ENCODE assay signal across 11 mouse cellular contexts in the genomic region with DNA sequence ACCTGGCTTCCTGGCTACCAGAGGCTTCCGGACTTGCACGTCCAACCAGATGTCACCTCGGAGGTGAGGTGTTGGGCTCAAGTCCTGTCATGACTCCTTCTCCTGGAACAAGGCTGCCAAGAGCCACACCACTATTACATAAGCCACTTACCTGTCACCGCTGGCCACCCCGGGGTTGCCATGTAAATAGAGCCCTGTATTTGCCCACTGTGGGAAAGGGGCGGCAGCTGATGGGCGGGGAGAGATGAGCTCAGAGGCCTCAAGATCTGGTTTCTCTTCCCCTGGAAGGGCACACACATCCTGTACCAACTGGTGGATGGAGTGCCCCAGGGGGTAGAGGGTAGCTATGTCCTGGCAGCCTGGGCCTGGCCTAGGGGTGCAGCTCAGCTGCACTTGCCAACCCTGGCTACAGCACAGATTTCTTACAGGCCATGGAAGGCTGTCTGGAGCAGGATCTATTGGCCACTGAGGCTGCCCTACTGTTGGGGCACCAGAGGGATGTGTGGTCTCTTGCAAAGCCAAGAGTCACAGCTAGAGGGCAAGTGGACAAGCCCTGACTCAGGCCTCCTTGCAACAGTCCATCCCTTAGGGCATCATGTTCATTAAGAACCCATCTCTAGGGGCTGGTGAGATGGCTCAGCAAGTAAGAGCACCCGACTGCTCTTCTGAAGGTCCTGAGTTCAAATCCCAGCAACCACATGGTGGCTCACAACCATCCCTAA.
A peak's percentile ranks its signal among the peaks of the same experiment; 100 is the strongest.
DNase-seq lines count a peak whose midpoint lies in the region; ATAC-seq and TF ChIP-seq lines count a peak whose summit lies in the region.
"Had no signal": no experiment of that assay in that cellular context is flagged by ENCODE, and none has a peak within 500 bp of the region (broad histone marks: within the 10 kb centered on the region; RNA-seq: fewer than 3 reads in every experiment).

No protein-coding gene starts in this region.

- DNase-seq in gastrocnemius, adult 2 months, result no peak
- no peak for DNase-seq in gastrocnemius, postnatal 4 days (ENCODE audit: low spot score in 2 of 2)
- DNase-seq in liver, adult 2 months (ENCODE audit: extremely low read depth, low read depth, low spot score), result no peak
- DNase-seq in liver, result no peak
- peak; percentile 25 for DNase-seq in fat pad, adult 2 months (ENCODE audit: extremely low read depth, low read depth, low spot score)
- DNase-seq in lung, postnatal 25 days (ENCODE audit: low spot score), result peak; percentile 79
- no peak for DNase-seq in ovary, postnatal 14 days (ENCODE audit: low spot score)
- no peak for DNase-seq in forebrain, embryonic 11.5 days (ENCODE audit: low spot score)
- DNase-seq: cerebellum, postnatal 25 days; thymus, postnatal 25 days had no signal

- H3K4me1 ChIP-seq in liver, adult 2 months (ENCODE audit: control insufficient read depth, insufficient read depth, low read length), result no peaks in the 10 kb centered on the region
- H3K4me1 ChIP-seq in forebrain, embryonic 11.5 days (replicated peaks; ENCODE audit: control insufficient read depth, insufficient read depth, low read length), result peaks cover 8% of the 10 kb centered on the region

- TF ChIP-seq POLR2A in liver, adult 2 months (IDR thresholded peaks at IDR 0.05; ENCODE audit: extremely low read depth, insufficient read depth, low read length), result no peak

- WGBS in liver, adult 2 months, result 62% methylated on average over 8 of the region's 8 CpGs
- 88% methylated on average over 8 of the region's 8 CpGs for WGBS in forebrain, embryonic 11.5 days

- H3K27ac ChIP-seq in gastrocnemius, adult 2 months, result no peak overlapping the region
- H3K27ac ChIP-seq in liver, adult 2 months (replicated peaks; ENCODE audit: insufficient read depth, low read depth, low read length), result no peak overlapping the region
- no peak overlapping the region for H3K27ac ChIP-seq in forebrain, embryonic 11.5 days (ENCODE audit: low read depth, low read length)
- H3K27ac ChIP-seq: limb, embryonic 12.5 days had no signal

- ATAC-seq in forebrain, embryonic 11.5 days (replicated peaks; ENCODE audit: low FRiP score), result no peak

- no peak overlapping the region for H3K4me2 ChIP-seq in forebrain, embryonic 11.5 days (ENCODE audit: low read depth, low read length, severe bottlenecking)
- H3K4me2 ChIP-seq: limb, embryonic 12.5 days had no signal

- intact Hi-C loops in gastrocnemius, adult 2 months (cut with DNase I), result no loop called here

- no peak overlapping the region for H3K9ac ChIP-seq in liver, adult 2 months (ENCODE audit: low read depth, low read length)
- no peak overlapping the region for H3K9ac ChIP-seq in forebrain, embryonic 11.5 days (ENCODE audit: low read length)
- H3K9ac ChIP-seq: limb, embryonic 12.5 days had no signal

- peak; percentile 13; the same call in 1 of the 2 replicates for TF ChIP-seq CTCF in gastrocnemius, adult 2 months (IDR thresholded peaks at IDR 0.05)
- TF ChIP-seq CTCF in liver, adult 2 months (IDR thresholded peaks at IDR 0.05; ENCODE audit: low read depth, low read length), result 0 out of 2 replicates have a peak, but pooled peaks have one; percentile 16

- no peak overlapping the region for H3K4me3 ChIP-seq in gastrocnemius, adult 2 months
- H3K4me3 ChIP-seq in liver, adult 2 months (ENCODE audit: insufficient read depth, low read depth, low read length), result no peak overlapping the region
- H3K4me3 ChIP-seq in forebrain, embryonic 11.5 days (ENCODE audit: low read depth, low read length), result no peak overlapping the region
- H3K4me3 ChIP-seq: limb, embryonic 12.5 days had no signal

- H3K27me3 ChIP-seq in liver, adult 2 months (ENCODE audit: control insufficient read depth, insufficient read depth, low read length), result no peaks in the 10 kb centered on the region
- H3K27me3 ChIP-seq in forebrain, embryonic 11.5 days (ENCODE audit: control insufficient read depth, insufficient read depth, low read length), result no peaks in the 10 kb centered on the region
- H3K27me3 ChIP-seq: limb, embryonic 12.5 days had no signal

- no peaks in the 10 kb centered on the region for H3K36me3 ChIP-seq in liver, adult 2 months (ENCODE audit: control insufficient read depth, insufficient read depth, low read length)
- no peaks in the 10 kb centered on the region for H3K36me3 ChIP-seq in forebrain, embryonic 11.5 days (ENCODE audit: control insufficient read depth, insufficient read depth, low read length)
- H3K36me3 ChIP-seq: limb, embryonic 12.5 days had no signal

- no peaks in the 10 kb centered on the region for H3K9me3 ChIP-seq in forebrain, embryonic 11.5 days (ENCODE audit: control insufficient read depth, low read length)
- H3K9me3 ChIP-seq: limb, embryonic 12.5 days had no signal

- no peaks in the 10 kb centered on the region for H3K79me2 ChIP-seq in liver, adult 2 months (ENCODE audit: control insufficient read depth, insufficient read depth, low read length)

Comparison
In these comparisons a context has a peak if more than half of its experiments do, and no peak if none do; other contexts are left out.
1. DNase-seq: peak in fat pad, adult 2 months (single experiment) and lung, postnatal 25 days (single experiment); none in gastrocnemius, adult 2 months (single experiment), gastrocnemius, postnatal 4 days (0 of 2), liver, adult 2 months (single experiment), liver (single experiment), ovary, postnatal 14 days (single experiment) and forebrain, embryonic 11.5 days (single experiment).